Mouse (Mus musculus) kidney, postnatal 0 days (tissue): ENCODE data around the gene Hlf. TPM values are rescaled to one million over a fixed set of nuclear protein-coding genes. Genes with fewer than 3 reads are reported as not detected.

ENCODE experiments used
- ATAC-seq: fragments of 200-750 bp; cut with Nextera tagmentation; replicated peaks from 2 replicates; pipeline ENCODE4 v1.8.0; 2017; ENCODE audit warnings: low read depth, moderate number of reproducible peaks, moderate TSS enrichment, moderate library complexity; ENCODE audit not compliant: low FRiP score
- DNase-seq: peaks from one replicate; pipeline ENCODE4 v3.0.0-alpha.2; 2016; ENCODE audit warnings: low spot score
- H3K27ac ChIP-seq: fragments of 300-500 bp; sonication (generic); 2 replicates; pipeline ENCODE4 v1.5.1; 2014; ENCODE audit warnings: mild to moderate bottlenecking
- H3K27me3 ChIP-seq: fragments of 300-500 bp; sonication (generic); 2 replicates; pipeline ENCODE4 v1.6.1; 2014; ENCODE audit warnings: low read length, mixed read lengths; ENCODE audit not compliant: insufficient read depth
- H3K36me3 ChIP-seq: fragments of 300-500 bp; sonication (generic); 2 replicates; pipeline ENCODE4 v1.6.1; 2014; ENCODE audit warnings: low read length, mixed read lengths; ENCODE audit not compliant: insufficient read depth
- H3K4me1 ChIP-seq: fragments of 300-500 bp; sonication (generic); replicated peaks from 2 replicates; pipeline ENCODE4 v1.6.1; 2014; ENCODE audit warnings: antibody characterized with exemption, low read length, mixed read lengths; ENCODE audit not compliant: insufficient read depth
- H3K4me2 ChIP-seq: fragments of 300-500 bp; sonication (generic); 2 replicates; pipeline ENCODE4 v1.6.1; 2014; ENCODE audit warnings: mild to moderate bottlenecking, low read length, moderate library complexity, mixed read lengths
- H3K4me3 ChIP-seq: fragments of 300-500 bp; sonication (generic); replicated peaks from 2 replicates; pipeline ENCODE4 v1.5.1; 2014; ENCODE audit warnings: low read depth, low read length
- H3K9ac ChIP-seq: fragments of 300-500 bp; sonication (generic); 2 replicates; pipeline ENCODE4 v1.6.1; 2014; ENCODE audit warnings: low read depth, low read length
- H3K9me3 ChIP-seq: fragments of 300-500 bp; sonication (generic); replicated peaks from 2 replicates; pipeline ENCODE4 v1.6.1; 2016; ENCODE audit warnings: low read length, inconsistent platforms, mixed read lengths
- CTCF ChIP-seq: IDR thresholded peaks from 2 replicates; pipeline ENCODE4 v1.5.1; 2016; ENCODE audit warnings: antibody characterized with exemption, low read depth, mild to moderate bottlenecking, moderate library complexity
- WGBS: fragments of 180-500 bp; shearing (Covaris S2); extraction: QIAGEN DNeasy Blood & Tissue Kit; methylation state at CpG from one replicate; pipeline ENCODE4 v1.1.7; 2014; 5-methylcytosine and 5-hydroxymethylcytosine counted together
- polyA plus RNA-seq: library from polyadenylated mRNA; unstranded; fragments of >200 nt; fragmentation: Nextera tagmentation; extraction: Ambion mirVana; gene quantifications from 2 replicates; pipeline ENCODE4 v1.2.1, GENCODE M21; 2015

The Hlf gene
- polyA plus RNA-seq, 1 experiment from 2014 or later, result 2.6 TPM

DNA sequence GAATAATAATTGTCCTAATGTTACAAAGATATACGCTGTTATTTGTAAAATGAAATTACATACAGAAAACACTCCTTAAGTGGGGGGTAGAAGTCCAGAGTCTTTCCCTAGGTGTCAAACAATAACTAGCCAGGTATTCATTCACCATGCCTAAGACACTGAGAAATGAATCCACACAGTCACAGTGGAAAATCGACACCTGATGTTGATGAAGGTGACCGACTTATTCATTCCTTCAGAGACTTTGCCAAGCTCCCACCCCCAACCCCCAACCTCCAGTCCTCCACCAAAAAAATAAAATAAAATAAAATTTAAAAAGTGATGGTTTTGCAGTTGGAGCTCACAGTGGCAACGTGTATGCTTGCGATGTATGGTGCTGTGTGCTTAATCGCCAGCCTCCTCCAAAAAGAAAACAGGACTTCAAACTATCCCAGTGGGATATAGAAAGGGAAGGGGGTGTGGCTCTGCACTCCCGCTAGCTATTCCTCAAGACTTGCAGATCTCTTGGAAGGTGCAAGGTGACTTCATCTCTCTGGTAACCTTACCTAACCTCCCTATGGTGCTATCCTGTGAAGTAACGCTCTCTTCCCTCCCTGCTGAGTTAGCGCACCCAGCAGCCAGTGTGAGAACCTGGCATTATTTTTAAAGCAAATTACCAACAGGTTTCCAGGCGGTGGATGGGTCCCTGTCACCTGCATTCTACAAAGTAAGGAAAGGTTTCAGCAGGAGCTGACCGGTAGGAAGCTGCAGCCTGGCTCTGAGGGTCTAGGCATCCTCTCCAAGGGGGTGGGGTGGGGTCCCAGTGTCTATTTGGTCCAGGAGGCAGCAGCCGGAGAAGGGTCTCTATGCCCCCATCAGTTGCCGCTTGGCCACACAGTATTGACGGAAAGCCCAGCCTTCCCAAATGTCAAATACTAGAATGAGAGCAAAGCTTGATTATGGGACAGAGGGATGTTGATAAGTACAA lies 22.5 kb downstream of the Hlf start:
- no peak overlapping the region for H3K9ac ChIP-seq
- peaks cover 37% of the 10 kb centered on the region for H3K4me1 ChIP-seq
- H3K4me3 ChIP-seq, result no peak overlapping the region
- H3K4me2 ChIP-seq, result no peak overlapping the region
- no peaks in the 10 kb centered on the region for H3K27me3 ChIP-seq
- 78% methylated on average over 14 of the region's 14 CpGs for WGBS
- ATAC-seq (no peak; the same call in 1 of the 2 replicates), DNase-seq (no peak)
- no peaks in the 10 kb centered on the region for H3K36me3 ChIP-seq
- TF ChIP-seq CTCF, result no peak
- H3K9me3 ChIP-seq, result no peaks in the 10 kb centered on the region
- H3K27ac ChIP-seq, result peak overlapping the region; percentile 93

GRCm38 (mm10) chr11:90364865-90365264 lies 25.8 kb downstream of the Hlf start:
- DNase-seq (no peak), ATAC-seq (no peak)
- Histone ChIP-seq H3K9me3 (no peaks in the 10 kb centered on the region), H3K4me2 (no peak overlapping the region), H3K9ac (no peak overlapping the region), H3K4me3 (no peak overlapping the region), H3K27ac (no peak overlapping the region), H3K36me3 (no peaks in the 10 kb centered on the region), H3K27me3 (no peaks in the 10 kb centered on the region), H3K4me1 (peaks cover 17% of the 10 kb centered on the region)
- 60% methylated on average over 7 of the region's 7 CpGs for WGBS
- no peak for TF ChIP-seq CTCF

DNA sequence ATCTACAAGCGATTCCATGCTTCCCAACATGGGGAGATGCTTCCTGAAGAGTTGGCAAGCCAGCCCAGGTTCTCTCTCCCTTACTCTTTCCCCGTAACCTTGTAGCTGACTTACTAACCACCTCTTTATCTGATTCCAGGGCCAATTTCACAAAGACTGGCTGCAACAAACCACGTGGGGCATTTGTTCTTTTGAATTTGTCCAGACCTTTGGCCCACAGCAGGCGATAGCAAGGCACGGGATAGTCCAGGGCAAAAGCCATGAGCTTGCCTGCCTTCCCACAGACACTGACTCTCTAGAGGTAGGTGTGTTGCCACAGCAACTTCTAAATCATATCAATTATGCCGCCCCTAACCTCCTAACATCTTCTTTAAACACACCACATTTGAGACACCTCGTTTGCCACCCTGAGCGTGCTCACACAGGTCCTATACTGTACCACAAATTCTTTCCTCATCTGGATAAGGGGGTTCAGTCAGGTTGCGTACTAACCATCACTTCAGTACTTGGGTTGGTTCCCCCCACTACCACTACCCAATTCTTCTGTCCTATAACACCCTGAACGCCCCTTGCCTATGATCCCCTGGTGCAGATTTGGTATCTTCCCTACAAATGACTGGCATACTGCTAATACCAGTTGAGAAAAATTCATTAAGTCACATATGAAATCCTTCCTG lies 26.7 kb downstream of the Hlf start:
- 88% methylated on average over 10 of the region's 10 CpGs for WGBS
- DNase-seq (no peak), ATAC-seq (peak; percentile 55; the same call in 1 of the 2 replicates)
- H3K9ac ChIP-seq, result no peak overlapping the region
- H3K36me3 ChIP-seq, result no peaks in the 10 kb centered on the region
- H3K9me3 ChIP-seq, result no peaks in the 10 kb centered on the region
- no peak overlapping the region for H3K4me2 ChIP-seq
- H3K4me1 ChIP-seq, result peaks cover 9% of the 10 kb centered on the region
- peak overlapping the region; percentile 52; the same call in 1 of the 2 replicates for H3K27ac ChIP-seq
- no peak overlapping the region for H3K4me3 ChIP-seq
- no peaks in the 10 kb centered on the region for H3K27me3 ChIP-seq
- no peak for TF ChIP-seq CTCF

- DNase-seq (peak; percentile 43), ATAC-seq (no peak)
- H3K36me3 ChIP-seq, result no peaks in the 10 kb centered on the region
- peak; percentile 75 for TF ChIP-seq CTCF
- no peaks in the 10 kb centered on the region for H3K9me3 ChIP-seq
- 0 out of 2 replicates have a peak, but pooled peaks cover 3% of the 10 kb centered on the region for H3K4me1 ChIP-seq
- H3K4me2 ChIP-seq, result no peak overlapping the region
- peak overlapping the region; percentile 52; the same call in 1 of the 2 replicates for H3K27ac ChIP-seq
- no peaks in the 10 kb centered on the region for H3K27me3 ChIP-seq
- H3K4me3 ChIP-seq, result no peak overlapping the region
- WGBS, result 58% methylated on average over 3 of the region's 3 CpGs
- no peak overlapping the region for H3K9ac ChIP-seq
Observed at GRCm38 (mm10) chr11:90363406-90363805, 27.3 kb downstream of the Hlf start.

GRCm38 (mm10) chr11:90360536-90360935 lies 30.2 kb downstream of the Hlf start:
- Histone ChIP-seq H3K4me2 (no peak overlapping the region), H3K27me3 (no peaks in the 10 kb centered on the region), H3K4me3 (no peak overlapping the region), H3K9ac (no peak overlapping the region), H3K9me3 (no peaks in the 10 kb centered on the region), H3K27ac (no peak overlapping the region), H3K4me1 (peaks cover 19% of the 10 kb centered on the region), H3K36me3 (no peaks in the 10 kb centered on the region)
- TF ChIP-seq CTCF, result no peak
- WGBS, result 99% methylated on average over 5 of the region's 5 CpGs
- no peak for ATAC-seq
- no peak for DNase-seq

DNA sequence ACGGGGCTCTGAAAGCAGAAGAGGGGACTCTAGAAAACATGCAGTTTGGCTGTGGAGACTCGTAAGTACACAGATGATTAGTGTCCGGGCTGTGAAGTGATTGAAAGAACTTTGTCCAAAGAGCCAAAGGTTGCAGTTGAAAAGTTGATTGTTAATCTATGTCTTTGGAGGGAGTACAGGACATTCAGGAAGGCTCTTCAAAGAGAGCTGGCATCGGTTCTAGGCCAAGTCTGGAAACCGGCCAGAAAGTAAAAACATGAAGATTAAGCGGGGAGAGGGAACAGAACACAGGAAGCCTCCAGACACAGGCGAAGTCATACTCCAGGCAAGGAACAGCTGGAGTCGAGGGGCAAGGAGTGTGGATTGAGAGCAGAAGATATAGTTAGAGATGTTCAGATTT lies 32.6 kb downstream of the Hlf start:
- Histone ChIP-seq H3K9ac (no peak overlapping the region), H3K4me1 (peaks cover 22% of the 10 kb centered on the region), H3K4me2 (no peak overlapping the region), H3K4me3 (no peak overlapping the region), H3K9me3 (no peaks in the 10 kb centered on the region), H3K27ac (peak overlapping the region; percentile 79; the same call in 1 of the 2 replicates), H3K27me3 (no peaks in the 10 kb centered on the region), H3K36me3 (no peaks in the 10 kb centered on the region)
- ATAC-seq (no peak), DNase-seq (peak; percentile 37)
- no peak for TF ChIP-seq CTCF
- 46% methylated on average over 8 of the region's 8 CpGs for WGBS
